Mouse (Mus musculus): ENCODE measurements around the gene Cep164.
A peak's percentile ranks its signal among the peaks of the same experiment; 100 is the strongest.
"Not testable (repeated sequence)": the region's sequence is repeated elsewhere in the genome, so short reads cannot be mapped to it uniquely, and the experiment has no call there.

Cep164 gene

DNA sequence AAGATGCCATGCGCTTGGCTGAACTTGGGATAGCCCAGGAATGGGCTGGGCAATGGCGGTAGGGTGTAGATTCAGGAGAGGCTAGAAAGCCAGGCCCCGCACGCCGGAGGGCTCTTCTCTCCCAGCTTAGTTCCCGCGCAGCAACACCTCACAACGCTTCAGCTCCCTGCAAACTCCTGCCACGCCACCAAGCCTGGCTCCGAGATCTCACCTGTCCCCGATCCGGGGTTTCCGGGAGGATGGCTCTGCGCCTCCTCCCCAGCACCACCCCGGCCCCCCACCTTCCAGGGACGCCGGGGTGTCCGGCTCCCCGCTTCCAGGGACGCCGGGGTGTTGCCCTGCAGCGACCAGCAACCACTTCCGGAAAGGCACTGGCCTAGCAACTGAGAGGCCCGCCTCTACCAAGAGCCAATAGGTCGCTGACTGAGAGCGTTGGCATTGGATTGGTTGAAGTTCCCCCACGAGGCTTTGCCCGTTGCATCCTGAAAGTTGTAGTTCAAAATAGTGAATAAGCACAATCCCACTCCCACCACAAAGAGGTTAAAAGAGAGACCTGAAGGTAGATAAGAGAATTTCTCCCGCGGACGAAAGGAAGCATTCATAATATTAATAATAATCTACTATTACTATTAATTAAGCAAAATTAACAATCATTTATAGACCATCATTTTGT is at the start of gene Cep164:
TSS of gene Cep164 (minus strand) at position 401 of the 673 bp plus-strand sequence.
- peak; percentile 90 for DNase-seq (ENCODE audit: low spot score)

DNA sequence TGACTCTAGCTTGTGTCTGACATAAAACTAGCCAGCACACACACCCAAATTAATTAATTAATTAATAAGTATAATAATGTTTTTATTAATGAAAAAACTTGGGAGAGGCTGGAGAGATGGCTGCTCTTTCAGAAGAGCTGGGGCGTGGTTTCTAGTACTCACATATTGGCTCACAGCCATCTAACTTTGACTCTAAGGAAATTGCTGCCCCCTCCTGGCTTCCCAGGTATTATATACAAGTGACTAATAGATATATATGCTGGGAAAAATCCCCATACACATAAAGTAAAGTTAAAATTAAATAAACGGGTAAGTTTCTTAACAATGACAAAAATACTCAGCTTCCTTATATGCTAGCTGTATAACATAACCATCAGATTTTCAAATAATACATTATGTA is 49.4 kb upstream of the Cep164 start:
- peak; percentile 62 for DNase-seq (ENCODE audit: low spot score)

DNA sequence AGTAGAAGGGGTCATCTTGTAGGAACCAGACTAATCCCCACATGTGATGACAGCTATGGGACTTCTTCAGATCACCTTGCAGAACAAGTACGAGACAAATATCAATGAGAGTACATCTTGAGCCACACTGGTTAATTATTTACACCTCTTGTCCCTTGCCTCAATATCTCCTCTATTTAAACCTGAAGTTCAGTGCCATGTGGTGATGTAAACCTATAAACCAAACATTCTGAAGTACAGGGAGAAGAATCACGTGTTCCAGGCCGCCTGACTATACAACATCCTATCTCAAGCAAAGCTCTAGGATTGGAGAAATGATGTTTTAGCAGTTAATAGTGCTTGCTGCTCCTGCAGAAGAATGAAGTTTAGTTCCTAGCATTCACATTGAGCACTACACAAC is 41.8 kb upstream of the Cep164 start:
- DNase-seq (ENCODE audit: low spot score), result no peak

DNA sequence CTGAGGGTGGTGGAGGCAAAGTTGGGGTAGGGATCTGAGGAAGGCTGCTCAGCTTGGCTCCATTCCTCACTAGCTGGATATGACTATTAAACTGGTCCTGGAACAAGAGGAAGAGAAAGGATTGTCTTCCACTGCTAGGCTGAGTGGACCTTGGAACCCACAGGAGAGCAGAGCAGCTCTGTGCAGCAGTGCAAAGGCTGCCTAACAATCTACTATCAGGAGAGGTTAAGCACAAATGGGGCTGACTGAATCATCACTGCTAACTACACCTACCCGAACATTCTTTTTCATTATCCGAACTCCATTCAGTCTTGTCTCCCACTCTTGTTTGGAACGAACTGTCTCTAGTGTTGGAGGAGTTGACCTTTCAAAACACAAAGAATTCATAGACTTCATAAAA is 40.7 kb upstream of the Cep164 start:
- DNase-seq (ENCODE audit: low spot score), result no peak

DNA sequence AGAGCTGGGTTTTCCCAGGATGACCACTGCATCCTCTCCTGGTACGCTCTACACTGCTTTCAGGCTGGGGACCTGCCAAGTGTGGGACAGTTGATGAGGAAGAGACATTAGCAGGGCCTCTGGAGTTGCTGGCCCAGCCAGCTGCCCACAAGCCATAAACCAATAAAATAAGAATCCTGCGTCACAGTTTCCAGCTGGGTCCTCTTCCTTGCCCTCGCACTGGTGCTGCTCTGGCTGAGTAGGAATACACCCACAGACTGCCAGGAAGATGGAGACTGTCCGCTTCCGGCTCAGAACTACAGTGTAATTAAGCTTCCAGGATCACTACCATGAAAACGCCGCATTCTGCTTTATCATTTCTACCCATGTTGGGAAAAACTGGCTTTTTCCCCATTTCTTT is 33.3 kb upstream of the Cep164 start:
- DNase-seq (ENCODE audit: low spot score), result no peak

DNA sequence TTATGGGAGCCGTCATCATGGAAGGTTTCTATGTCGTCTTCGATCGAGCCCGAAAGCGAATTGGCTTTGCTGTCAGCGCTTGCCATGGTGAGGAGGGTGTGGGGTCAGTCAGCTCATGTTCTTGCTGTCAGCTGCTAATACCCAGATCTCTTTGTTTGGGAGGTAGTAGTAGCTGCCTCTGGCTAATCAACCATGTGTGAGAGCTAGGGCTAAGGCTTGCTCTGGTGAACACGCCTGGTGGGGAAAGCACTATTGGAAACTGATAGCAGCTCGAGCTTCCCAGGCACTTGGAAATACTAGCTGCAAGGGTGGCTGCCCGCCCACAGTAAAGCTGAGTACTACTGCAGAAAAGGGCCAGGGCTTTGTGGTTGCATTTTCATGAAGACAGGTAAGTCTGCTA is 30.9 kb upstream of the Cep164 start:
- no peak for DNase-seq (ENCODE audit: low spot score)

DNA sequence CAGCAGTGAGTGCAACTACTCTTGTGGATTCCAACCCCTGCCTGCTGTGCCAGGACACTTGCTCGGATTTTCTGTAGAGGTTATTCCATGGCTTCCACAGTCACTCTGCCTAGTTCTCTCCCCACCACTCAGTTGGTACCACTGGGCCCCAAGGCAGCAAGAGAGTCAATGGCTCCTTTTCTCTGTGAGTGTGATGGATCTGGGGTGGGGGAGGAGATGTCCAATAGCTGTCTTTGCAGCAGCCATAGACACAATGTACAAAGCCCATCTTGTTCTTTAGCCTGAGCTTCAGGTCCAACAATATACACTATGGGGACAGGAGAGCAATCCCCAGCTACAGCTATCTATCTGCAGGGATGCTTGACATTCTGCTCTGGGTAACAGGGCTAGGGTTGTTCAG is 25.6 kb upstream of the Cep164 start:
- no peak for DNase-seq (ENCODE audit: low spot score)

DNA sequence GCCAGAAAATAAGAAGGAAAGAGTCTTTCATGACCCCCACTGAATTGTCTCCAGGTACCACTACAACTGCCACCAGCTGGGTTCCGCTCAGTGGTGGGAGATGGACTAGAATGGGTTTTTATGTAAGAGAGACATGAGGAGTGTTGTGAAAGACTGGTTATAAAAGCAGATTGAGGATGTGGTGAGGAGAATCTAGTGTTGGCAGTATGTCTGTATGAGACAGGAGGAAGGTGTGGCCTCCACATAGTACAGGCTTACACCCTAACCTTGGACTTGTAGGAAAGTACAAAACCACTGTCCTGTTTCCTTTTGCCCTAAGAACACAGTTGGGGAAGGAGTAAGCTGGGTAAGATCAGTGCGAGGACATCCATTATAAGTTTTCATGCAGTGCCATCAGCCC is 25.2 kb upstream of the Cep164 start:
- no peak for DNase-seq (ENCODE audit: low spot score)

DNA sequence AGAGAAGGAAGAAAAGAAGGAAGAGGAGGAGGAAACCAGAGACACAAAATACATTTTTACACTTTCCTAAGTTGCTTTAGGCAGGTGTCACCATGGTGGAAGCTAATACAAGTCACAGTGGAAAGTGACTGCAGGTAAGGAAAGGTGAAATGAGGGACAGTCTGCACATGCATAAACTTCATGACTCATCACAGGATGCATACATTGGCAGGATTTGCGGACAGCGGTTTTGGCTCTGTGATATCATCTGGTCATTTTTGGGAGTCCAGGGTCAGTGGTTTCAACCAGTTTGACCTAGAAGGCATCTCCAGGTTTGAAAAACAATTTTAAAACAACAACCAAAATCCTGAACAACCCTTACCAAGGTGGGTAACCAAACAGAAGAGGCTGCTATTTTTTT is 23.3 kb upstream of the Cep164 start:
- no peak for DNase-seq (ENCODE audit: low spot score)

DNA sequence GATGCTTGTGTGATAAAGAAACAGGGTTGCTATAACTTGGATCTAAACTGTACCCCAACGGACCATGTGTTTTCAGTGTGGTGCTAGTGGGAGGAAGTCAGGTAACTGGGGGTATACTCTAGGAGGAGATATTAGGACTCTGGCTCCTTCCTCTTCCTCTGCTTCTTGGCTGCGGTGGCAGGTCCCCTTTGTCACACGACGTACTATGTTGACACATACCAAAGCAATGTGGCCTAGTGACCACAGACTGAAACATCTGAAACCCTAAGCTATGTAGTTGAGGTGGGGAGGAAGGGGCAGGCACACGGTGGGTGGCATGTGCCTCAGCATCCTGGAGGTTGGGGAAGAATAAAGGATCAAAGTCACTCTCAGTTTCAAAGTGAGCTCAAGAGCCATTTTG is 22.8 kb upstream of the Cep164 start:
- no peak for DNase-seq (ENCODE audit: low spot score)

DNA sequence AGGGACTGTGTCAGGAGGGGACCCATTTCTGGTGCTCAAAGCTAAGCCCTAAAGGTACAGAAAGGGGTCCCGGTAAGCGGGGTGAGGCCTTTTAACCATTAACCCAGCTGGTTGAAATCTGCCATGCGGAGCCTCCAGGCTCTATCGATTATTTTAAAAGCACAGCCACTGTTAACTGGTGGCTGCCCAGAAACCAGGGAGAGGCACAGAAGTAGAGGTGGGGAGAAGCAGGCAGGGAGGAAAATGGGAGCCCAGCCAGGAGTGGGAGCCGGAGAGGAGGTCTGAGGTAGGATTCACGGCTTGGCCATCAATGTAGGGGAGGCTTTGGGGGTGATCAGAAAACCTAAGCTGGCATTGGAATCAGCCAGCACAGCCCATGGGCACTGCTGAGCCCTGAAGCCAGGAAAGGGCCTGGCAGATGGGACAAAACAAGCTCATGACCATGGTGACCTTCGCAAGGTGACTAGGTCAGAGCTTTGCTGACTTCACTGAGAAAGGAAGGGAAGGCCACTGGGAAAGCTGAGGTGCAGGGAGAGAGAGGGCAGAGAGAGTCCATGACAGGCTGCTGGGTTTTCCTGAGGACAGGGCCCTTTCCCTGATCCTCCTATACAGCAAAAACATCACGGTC is 22.2 kb upstream of the Cep164 start:
- DNase-seq (ENCODE audit: low spot score), result no peak

DNA sequence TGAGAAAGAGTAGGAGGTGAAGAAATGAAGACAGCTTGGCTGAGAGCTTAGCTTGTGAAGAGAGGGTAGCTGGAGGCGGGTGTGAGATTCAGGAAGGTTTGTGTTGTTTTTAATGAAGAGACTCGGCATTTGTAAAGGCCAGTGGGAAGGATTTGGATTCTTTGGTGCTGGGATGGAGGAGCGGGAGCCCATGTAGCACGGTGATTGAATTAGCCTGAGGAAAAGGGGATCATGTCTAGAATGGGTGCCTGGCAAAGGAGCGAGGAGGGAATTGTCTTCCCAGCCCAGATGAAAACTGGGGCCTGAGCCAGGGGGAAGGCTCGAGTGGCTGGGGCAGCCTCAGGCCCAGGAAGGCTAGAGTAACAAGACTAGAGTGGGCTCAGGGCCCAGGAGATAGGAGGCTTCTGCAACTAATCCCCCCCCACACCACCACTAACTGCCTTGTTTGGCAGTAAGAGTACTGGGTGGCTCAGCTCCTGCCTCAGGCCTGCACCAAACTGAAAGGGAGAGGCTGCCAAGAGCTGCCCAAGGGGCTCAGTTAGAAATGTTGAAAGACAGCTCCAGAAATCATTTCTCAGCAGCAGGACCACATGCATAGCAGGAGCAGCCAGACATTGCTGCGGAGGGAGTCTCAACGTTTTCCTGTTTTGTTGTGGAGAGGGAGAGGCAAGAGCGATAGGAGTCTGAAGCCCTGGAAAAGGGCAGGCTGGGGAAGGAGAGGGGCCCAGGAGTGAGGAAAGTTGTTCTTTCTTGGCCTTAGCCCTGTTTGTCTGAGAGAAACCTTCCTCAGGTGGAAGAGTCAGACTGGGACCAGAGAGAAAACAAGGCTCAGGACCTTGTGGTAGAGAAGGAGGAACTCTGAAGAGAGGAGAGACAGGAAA is 21.3 kb upstream of the Cep164 start:
- peak; percentile 67 for DNase-seq (ENCODE audit: low spot score)

DNA sequence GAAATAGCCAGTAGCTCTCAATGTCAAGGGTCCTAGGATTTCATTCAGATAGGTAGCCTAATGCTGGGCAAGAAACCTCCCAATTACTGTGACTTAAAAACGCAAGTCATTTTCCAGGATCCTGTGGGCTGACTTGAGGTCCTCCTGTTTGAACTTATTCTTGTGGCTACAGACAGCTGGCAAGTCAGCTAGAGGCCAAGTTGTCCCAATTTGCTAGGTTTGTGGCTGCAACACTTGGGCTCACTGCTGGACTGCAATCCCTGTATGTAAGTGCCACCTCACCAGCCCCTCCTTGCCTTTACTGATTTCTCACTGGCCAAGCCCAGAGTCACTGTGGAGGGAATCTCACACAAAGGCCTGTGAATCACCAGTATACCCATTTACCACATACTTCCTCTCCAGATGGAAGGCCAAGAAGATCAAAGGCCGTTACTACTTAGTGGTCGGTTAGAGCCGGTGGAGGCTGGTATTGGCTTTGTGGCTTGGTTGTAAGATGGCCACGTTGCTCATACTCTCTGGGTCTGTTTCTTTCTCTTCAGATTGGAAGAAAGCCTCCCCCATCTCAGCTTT is 18.5 kb upstream of the Cep164 start:
- DNase-seq (ENCODE audit: low spot score), result no peak

DNA sequence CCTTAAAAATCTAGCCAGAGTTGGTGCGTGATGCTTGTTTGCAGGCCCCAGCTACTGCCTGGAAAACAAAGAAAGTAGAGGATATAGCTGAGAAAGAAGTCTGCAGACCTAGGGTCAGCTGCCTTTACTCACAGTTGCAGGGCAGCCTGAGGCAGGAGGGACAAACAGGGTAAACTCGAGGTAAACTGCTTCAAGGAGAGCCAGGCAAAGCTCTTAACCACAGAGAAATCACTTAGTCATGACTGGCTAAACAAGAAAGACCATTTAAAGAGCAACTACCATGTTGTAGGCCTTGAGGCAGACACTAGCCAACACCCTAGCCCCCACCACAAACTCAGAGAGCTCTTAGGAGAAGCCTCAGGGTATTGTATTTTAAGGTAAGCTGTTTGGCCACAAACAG is 17.7 kb upstream of the Cep164 start:
- not testable (repeated sequence) for DNase-seq (ENCODE audit: low spot score)

DNA sequence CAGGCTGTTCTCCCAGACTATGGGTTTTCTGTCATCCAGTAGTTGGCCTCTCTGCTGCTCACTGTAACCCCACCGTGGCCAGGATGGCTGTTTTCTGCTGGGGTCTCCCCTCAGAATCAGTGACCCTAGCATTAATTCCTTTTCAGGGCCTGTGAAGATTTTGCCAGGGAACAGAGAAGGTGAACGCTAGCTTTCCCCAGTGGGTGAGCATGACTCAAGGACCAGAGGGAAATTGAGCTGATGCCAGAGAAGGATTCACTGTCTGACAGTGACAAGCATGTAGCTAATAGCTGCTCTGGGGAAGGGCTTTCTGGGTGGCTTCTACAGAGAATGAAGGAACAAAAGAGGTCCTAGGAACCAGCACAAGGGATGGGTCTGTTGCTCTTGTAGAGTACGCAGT is 17.1 kb upstream of the Cep164 start:
- DNase-seq (ENCODE audit: low spot score), result no peak

DNA sequence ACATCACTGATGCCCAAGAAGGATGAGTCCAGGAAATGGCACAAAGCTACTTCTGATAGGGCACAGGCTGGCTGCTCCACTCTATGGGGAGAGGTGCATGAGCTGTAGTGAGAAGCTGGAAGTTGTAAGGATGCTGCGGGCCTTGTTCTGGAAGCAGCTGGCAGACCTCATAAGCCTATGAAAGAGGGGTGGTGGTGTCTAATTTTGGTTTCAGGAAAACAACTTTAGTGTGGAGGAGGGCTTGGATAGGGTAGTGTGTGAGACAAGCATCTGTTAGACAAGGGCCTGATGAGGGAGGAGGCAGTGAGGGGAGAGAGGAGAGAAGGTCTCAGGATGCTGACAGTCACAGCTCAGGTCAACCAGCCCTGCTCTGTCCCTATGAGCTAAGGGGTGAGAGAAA is 15.3 kb upstream of the Cep164 start:
- DNase-seq (ENCODE audit: low spot score), result no peak

DNA sequence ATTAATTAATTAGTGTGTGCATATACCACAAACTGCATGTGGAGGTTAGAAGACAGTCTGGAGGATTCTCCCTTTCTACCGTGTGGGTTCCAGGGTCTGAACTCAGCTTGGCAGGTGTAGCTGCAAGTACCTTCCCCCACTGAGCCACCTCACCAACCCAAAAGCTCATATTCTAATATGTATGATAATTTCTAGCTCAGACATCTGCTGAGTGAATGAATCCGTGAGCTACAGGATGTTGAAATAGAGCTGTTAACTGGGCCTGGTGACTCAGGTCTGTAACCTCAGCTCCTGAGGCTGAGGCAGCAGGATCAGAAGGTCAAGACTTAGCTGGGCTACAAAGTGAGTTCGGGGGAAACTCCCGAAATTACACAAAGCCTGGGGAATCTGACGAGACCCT is 14.5 kb upstream of the Cep164 start:
- DNase-seq (ENCODE audit: low spot score), result no peak

DNA sequence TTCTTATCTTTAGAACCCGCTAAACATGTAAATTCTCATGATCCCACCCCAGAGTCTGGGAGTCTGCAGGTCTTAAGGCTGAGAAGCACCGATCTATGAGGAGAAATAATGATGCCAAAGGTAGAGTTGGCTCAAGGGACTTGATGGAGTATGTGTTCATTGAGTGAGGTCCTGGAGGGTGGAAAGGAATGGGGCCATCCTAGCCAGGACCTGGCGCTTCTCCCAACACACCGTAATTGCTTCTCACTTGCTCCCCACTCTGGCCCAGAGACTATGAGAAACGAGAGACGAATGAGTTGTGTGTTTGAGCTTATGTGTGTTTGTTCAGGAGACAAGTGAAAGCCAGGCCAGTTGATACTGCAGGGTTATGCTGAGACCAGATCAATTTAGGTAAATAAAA is 13.0 kb upstream of the Cep164 start:
- no peak for DNase-seq (ENCODE audit: low spot score)

DNA sequence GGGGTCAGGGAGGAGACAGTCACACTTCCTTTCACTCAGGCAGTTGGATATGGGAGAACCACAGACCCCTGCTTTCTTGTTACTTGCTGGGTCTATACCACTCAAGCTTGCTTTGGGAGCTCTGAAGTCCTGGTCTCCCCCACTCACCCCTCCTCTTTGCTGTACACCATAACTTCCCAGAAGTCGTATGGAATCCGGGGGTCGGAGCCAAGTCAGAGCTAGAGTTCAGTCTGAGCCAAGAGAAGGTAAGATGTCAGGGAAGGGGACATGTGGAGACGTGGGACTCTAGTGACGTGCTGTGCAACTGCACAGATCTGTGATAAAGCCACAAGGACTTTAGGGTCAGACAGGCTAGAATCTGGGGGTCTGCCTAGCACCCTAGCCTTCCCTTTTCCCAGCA is 11.8 kb upstream of the Cep164 start:
- no peak for DNase-seq (ENCODE audit: low spot score)

DNA sequence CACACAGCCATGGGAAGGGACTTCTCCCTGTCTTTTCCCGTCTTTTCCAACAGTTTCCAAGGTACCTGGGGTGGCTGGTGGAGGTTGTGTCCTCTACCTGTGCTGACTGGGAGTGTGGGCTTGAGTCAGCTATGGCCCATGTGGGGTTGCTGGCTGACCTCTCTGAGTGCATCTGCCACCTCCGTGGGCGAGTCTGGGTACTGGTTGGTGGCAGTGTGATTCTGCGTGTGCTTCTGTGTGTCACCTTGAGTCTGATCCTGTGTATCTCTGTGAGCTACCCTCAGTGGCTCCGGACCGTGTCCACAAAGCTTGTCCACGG is 11.4 kb upstream of the Cep164 start:
- no peak for DNase-seq (ENCODE audit: low spot score)

DNA sequence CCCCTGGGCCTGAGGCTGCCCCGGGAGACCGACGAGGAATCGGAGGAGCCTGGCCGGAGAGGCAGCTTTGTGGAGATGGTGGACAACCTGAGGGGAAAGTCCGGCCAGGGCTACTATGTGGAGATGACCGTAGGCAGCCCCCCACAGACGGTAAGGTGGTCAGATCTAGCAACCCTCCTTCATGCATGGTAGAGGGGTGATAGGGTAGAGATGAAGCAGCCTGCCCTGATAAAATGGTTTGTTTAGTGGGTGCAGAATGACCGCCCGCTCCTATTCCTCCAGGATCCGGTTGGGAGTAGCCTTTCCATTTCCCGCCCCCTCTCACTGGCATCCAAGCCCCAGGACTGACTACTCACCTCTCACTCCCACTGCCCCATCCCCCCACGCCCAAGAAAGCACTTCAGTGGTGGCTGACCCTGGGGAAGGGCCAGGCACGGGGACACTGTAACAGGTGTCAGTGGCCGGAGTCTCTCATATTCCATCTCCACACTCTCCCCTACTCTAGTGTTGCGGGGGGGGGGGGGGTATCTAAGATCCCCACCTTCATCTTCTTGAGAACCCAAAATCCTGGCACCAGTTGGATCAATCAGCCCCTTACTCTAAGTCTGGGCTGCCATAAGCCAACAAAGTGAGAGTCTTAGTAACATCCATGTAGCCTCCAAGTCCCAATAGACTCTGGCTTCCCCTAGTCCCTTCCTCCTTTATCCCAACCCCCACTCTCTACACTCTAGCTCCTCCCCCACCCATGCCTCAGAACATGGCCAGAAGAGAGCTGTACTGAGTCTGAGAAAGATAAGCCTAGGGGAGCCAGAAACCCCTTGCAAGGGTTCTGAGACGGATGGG is 10.9 kb upstream of the Cep164 start:
- DNase-seq (ENCODE audit: low spot score), result no peak

All from urinary bladder, postnatal 14 days (tissue).